Mouse (Mus musculus) liver, embryonic 15.5 days (tissue): ENCODE data around the gene Olfr711. TPM values are rescaled to one million over a fixed set of nuclear protein-coding genes. Genes with fewer than 3 reads are reported as not detected.

Experiments used
- polyA plus RNA-seq: library from polyadenylated mRNA; unstranded; fragments of >200 nt; fragmentation: Nextera tagmentation; extraction: Ambion mirVana; gene quantifications from 2 replicates; pipeline ENCODE4 v1.2.1, GENCODE M21; 2015

The Olfr711 gene
- polyA plus RNA-seq, 1 experiment from 2014 or later: not detected

Other genes starting within 250 kb of the Olfr711 start
- gene Olfr697, start 233.0 kb downstream of the Olfr711 start, polyA plus RNA-seq: not detected in 2 replicates
- not detected in 2 replicates for gene Olfr698, start 220.1 kb downstream of the Olfr711 start, polyA plus RNA-seq
- gene Olfr699, start 182.3 kb downstream of the Olfr711 start, polyA plus RNA-seq: not detected in 2 replicates
- not detected in 2 replicates for gene Olfr700, start 166.6 kb downstream of the Olfr711 start, polyA plus RNA-seq
- not detected in 2 replicates for gene Olfr701, start 161.3 kb downstream of the Olfr711 start, polyA plus RNA-seq
- not detected in 2 replicates for gene Olfr702, start 141.6 kb downstream of the Olfr711 start, polyA plus RNA-seq
- not detected in 2 replicates for gene Olfr703, start 132.1 kb downstream of the Olfr711 start, polyA plus RNA-seq
- gene Olfr704, start 112.3 kb downstream of the Olfr711 start, polyA plus RNA-seq: not detected in 2 replicates
- not detected in 2 replicates for gene Olfr705, start 98.6 kb downstream of the Olfr711 start, polyA plus RNA-seq
- not detected in 2 replicates for gene Olfr706, start 87.3 kb downstream of the Olfr711 start, polyA plus RNA-seq
- gene Olfr707, start 74.2 kb downstream of the Olfr711 start, polyA plus RNA-seq: not detected in 2 replicates
- gene Olfr1532-ps1, start 67.5 kb downstream of the Olfr711 start, polyA plus RNA-seq: not detected in 2 replicates
- not detected in 2 replicates for gene Olfr709-ps1, start 43.2 kb downstream of the Olfr711 start, polyA plus RNA-seq
- gene Olfr710, start 27.1 kb downstream of the Olfr711 start, polyA plus RNA-seq: not detected in 2 replicates
- not detected in 2 replicates for gene Olfr6, start 11.5 kb downstream of the Olfr711 start, polyA plus RNA-seq
- gene Olfr2, start 30.6 kb upstream of the Olfr711 start, polyA plus RNA-seq: not detected in 2 replicates
- not detected in 2 replicates for gene Olfr713, start 55.7 kb upstream of the Olfr711 start, polyA plus RNA-seq
- gene Olfr714, start 95.5 kb upstream of the Olfr711 start, polyA plus RNA-seq: not detected in 2 replicates
- not detected in 2 replicates for gene Olfr17, start 117.8 kb upstream of the Olfr711 start, polyA plus RNA-seq
- not detected in 2 replicates for gene Olfr715b, start 134.9 kb upstream of the Olfr711 start, polyA plus RNA-seq
- gene Olfr715, start 155.6 kb upstream of the Olfr711 start, polyA plus RNA-seq: not detected in 2 replicates
- not detected in 2 replicates for gene Olfr716, start 162.9 kb upstream of the Olfr711 start, polyA plus RNA-seq
- not detected in 2 replicates for gene Nlrp14, start 191.5 kb upstream of the Olfr711 start, polyA plus RNA-seq
- not detected in 2 replicates for gene Rbmxl2, start 234.0 kb upstream of the Olfr711 start, polyA plus RNA-seq